Mouse (Mus musculus) limb, embryonic 14.5 days (tissue): ENCODE results near the gene Tpt1. TPM values are rescaled to one million over a fixed set of nuclear protein-coding genes. Genes with fewer than 3 reads are reported as not detected.

ENCODE experiments used
- ATAC-seq: fragments of 200-750 bp; cut with Nextera tagmentation; 2 replicates; pipeline ENCODE4 v1.8.0; 2017; ENCODE audit warnings: low read depth, moderate number of reproducible peaks, moderate TSS enrichment; ENCODE audit not compliant: low FRiP score
- DNase-seq: peaks from one replicate; pipeline ENCODE4 v3.0.0-alpha.2; 2015; ENCODE audit warnings: low spot score
- H3K27ac ChIP-seq: fragments of 300-500 bp; sonication (generic); replicated peaks from 2 replicates; pipeline ENCODE4 v1.5.1; 2014; ENCODE audit warnings: low read depth, mild to moderate bottlenecking, low read length, moderate library complexity, mixed read lengths
- H3K27me3 ChIP-seq: fragments of 300-500 bp; sonication (generic); 2 replicates; pipeline ENCODE4 v1.6.1; 2014; ENCODE audit warnings: low read length, mixed read lengths; ENCODE audit not compliant: control insufficient read depth, insufficient read depth
- H3K36me3 ChIP-seq: fragments of 300-500 bp; sonication (generic); 2 replicates; pipeline ENCODE4 v1.6.1; 2014; ENCODE audit warnings: mild to moderate bottlenecking, low read length, moderate library complexity, mixed read lengths; ENCODE audit not compliant: control insufficient read depth, insufficient read depth
- H3K4me1 ChIP-seq: fragments of 300-500 bp; sonication (generic); 2 replicates; pipeline ENCODE4 v1.6.1; 2014; ENCODE audit warnings: antibody characterized with exemption, low read length, mixed read lengths; ENCODE audit not compliant: control insufficient read depth, insufficient read depth
- H3K4me2 ChIP-seq: fragments of 300-500 bp; sonication (generic); replicated peaks from 2 replicates; pipeline ENCODE4 v1.6.1; 2014; ENCODE audit warnings: low read depth, mild to moderate bottlenecking, low read length, moderate library complexity; ENCODE audit not compliant: severe bottlenecking
- H3K4me3 ChIP-seq: fragments of 300-500 bp; sonication (generic); replicated peaks from 2 replicates; pipeline ENCODE4 v1.5.1; 2014; ENCODE audit warnings: low read length
- H3K9ac ChIP-seq: fragments of 300-500 bp; sonication (generic); 2 replicates; pipeline ENCODE4 v1.6.1; 2014; ENCODE audit warnings: mild to moderate bottlenecking, low read depth, low read length, moderate library complexity; ENCODE audit not compliant: severe bottlenecking
- H3K9me3 ChIP-seq: fragments of 300-500 bp; sonication (generic); 2 replicates; pipeline ENCODE4 v1.6.1; 2016; ENCODE audit warnings: low read length; ENCODE audit not compliant: control insufficient read depth
- POLR2A ChIP-seq: fragments of 200-500 bp; IDR thresholded peaks from 2 replicates; pipeline ENCODE4 v1.8.0; 2012; ENCODE audit warnings: inconsistent platforms, mild to moderate bottlenecking, moderate library complexity, borderline replicate concordance; ENCODE audit not compliant: insufficient read depth, insufficient read length; ENCODE audit errors: extremely low read depth
- WGBS: fragments of 180-500 bp; shearing (Covaris S2); extraction: QIAGEN DNeasy Blood & Tissue Kit; methylation state at CpG from one replicate; pipeline ENCODE4 v1.1.7; 2014; 5-methylcytosine and 5-hydroxymethylcytosine counted together
- polyA plus RNA-seq, 2 experiments: library from polyadenylated mRNA; depleted of rRNA in 1 of 2; stranded (reverse) in 1 of 2; unstranded in 1 of 2; fragments of >200 nt; fragmentation: Nextera tagmentation in 1 of 2; extraction: Ambion mirVana in 1 of 2; gene quantifications; 2 replicates each; pipeline versions ENCODE4 v1.2.1 to v1.2.3; 2012 to 2014

Gene Tpt1
- polyA plus RNA-seq, 2 experiments = 1,305 to 2,539 TPM

DNA sequence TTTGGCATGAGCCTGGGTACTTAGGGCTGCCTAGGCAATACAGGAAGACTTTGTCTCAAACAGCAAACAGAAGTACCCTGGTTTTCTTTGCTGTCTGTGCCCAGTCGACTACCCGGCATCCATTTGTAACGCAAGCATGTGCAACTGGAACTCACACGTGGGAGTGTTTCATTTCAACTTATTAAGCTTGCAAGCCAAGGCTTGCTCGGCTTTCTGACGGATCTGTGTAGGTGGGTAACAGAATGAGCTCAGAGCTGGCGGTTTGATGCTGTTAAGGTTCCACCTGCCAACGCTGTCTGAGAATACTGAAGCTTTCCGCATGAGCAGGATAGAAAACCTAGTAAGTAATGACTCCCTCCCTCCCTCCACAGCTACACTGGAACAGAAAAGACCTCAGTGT lies 47.2 kb downstream of the Tpt1 start:
- TF ChIP-seq POLR2A = no peak
- 77% methylated on average over 9 of the region's 9 CpGs for WGBS
- Histone ChIP-seq H3K4me1 (no peaks in the 10 kb centered on the region), H3K9ac (no peak overlapping the region), H3K9me3 (no peaks in the 10 kb centered on the region), H3K4me2 (no peak overlapping the region), H3K27me3 (no peaks in the 10 kb centered on the region), H3K27ac (no peak overlapping the region), H3K4me3 (no peak overlapping the region), H3K36me3 (peaks cover 15% of the 10 kb centered on the region)
- no peak for ATAC-seq
- no peak for DNase-seq

Other genes starting within 250 kb of the Tpt1 start
- not detected in 2 replicates for gene Erich6b, start 202.8 kb upstream of the Tpt1 start, polyA plus RNA-seq (2012; rRNA removed)
- not detected in 2 replicates for gene Erich6b, start 202.8 kb upstream of the Tpt1 start, polyA plus RNA-seq (2014; fragmentation: Nextera tagmentation; extraction: Ambion mirVana)
- 30.5 and 30.8 TPM in 2 replicates for gene Cog3, start 90.6 kb upstream of the Tpt1 start, polyA plus RNA-seq (2012; rRNA removed)
- 26.5 and 28.1 TPM in 2 replicates for gene Cog3, start 90.6 kb upstream of the Tpt1 start, polyA plus RNA-seq (2014; fragmentation: Nextera tagmentation; extraction: Ambion mirVana)
- 6.2 and 8.2 TPM in 2 replicates for gene Slc25a30, start 58.1 kb upstream of the Tpt1 start, polyA plus RNA-seq (2012; rRNA removed)
- 3.5 and 4.6 TPM in 2 replicates for gene Slc25a30, start 58.1 kb upstream of the Tpt1 start, polyA plus RNA-seq (2014; fragmentation: Nextera tagmentation; extraction: Ambion mirVana)
- gene Kctd4, start 109.9 kb downstream of the Tpt1 start, polyA plus RNA-seq (2012; rRNA removed) = 1.3 and 1.6 TPM in 2 replicates
- gene Kctd4, start 109.9 kb downstream of the Tpt1 start, polyA plus RNA-seq (2014; fragmentation: Nextera tagmentation; extraction: Ambion mirVana) = 1.3 and 1.4 TPM in 2 replicates
- 12.1 and 22.1 TPM in 2 replicates for gene Gtf2f2, start 165.8 kb downstream of the Tpt1 start, polyA plus RNA-seq (2012; rRNA removed)
- 34.7 and 37.6 TPM in 2 replicates for gene Gtf2f2, start 165.8 kb downstream of the Tpt1 start, polyA plus RNA-seq (2014; fragmentation: Nextera tagmentation; extraction: Ambion mirVana)